Mouse (Mus musculus): ENCODE results near the gene Ptprg.

The Ptprg gene

GRCm38 (mm10) chr14:11553273-11553665 lies at the start of gene Ptprg:
Gene Ptprg, plus strand, starts transcription at chr14:11553532.
- no peak for DNase-seq

GRCm38 (mm10) chr14:11503803-11504365 lies 49.4 kb upstream of the Ptprg start:
- DNase-seq, result no peak

GRCm38 (mm10) chr14:11510173-11510572 lies 43.2 kb upstream of the Ptprg start:
- DNase-seq, result no peak

DNA sequence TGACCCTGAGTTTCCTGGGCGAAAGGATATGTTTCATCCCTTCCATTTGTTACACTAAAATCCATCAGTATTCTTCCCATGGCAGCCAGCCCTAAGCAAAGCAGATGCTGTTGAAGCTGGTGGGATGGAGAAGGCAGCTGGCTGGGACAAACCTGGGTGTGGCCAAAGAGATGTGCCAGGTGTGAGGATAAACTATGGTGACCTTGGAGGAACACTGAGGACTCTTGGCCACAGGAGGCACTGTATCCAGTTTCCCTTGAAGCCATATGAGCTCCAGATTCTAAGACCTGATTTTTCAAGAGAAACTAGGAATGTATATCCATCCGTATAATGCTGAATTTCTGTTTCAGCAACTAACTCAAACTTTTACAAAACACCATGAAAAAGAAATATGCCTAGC lies 34.2 kb upstream of the Ptprg start:
- DNase-seq, result no peak

DNA sequence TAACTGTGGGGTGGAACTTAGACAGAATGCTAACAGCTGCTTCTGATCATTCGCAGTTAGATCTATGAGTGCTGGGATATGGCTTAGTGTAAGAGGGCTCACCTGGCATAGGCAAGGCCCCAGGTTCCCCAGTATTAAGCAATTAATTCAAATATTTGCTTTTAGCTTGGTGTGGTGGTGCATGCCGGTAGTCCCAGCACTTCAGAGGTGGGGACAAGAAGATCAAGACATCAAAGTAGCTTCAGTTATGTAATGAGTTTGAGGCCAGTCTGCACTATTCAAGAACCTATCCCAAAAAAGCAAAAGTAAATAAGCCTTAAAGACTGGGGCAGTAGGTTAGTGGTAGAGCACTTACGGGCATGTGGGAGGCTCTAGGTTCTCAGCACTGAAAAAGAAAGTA lies 30.3 kb upstream of the Ptprg start:
- DNase-seq, result no peak

- no peak for DNase-seq
Measured at GRCm38 (mm10) chr14:11529591-11529990, 23.7 kb upstream of the Ptprg start.

- no peak for DNase-seq
Measured at GRCm38 (mm10) chr14:11534456-11534855, 18.9 kb upstream of the Ptprg start.

DNA sequence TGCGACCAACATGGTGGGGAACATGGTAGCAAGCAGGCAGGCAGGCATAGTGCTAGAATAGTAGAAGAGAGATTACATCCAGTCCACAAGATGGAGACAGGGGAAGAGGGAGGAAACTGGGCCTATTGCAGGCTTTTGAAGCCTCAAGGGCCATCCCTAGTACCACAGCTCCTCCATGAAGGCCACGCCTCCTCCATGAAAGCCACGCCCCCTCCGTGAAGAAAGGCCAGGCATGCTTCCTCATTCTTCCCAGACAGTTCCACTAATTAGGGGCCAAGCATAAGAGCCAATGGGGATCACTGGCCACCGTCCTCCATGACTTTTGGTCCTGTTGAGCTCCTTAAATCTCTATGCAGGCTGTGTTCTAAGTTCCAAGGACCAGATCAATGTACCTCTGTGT lies 17.2 kb upstream of the Ptprg start:
- DNase-seq, result no peak

- no peak for DNase-seq
Measured at GRCm38 (mm10) chr14:11551892-11552291, 1.4 kb upstream of the Ptprg start.

- DNase-seq, result no peak
Measured at GRCm38 (mm10) chr14:11552521-11553272, 635 bp upstream of the Ptprg start.

DNA sequence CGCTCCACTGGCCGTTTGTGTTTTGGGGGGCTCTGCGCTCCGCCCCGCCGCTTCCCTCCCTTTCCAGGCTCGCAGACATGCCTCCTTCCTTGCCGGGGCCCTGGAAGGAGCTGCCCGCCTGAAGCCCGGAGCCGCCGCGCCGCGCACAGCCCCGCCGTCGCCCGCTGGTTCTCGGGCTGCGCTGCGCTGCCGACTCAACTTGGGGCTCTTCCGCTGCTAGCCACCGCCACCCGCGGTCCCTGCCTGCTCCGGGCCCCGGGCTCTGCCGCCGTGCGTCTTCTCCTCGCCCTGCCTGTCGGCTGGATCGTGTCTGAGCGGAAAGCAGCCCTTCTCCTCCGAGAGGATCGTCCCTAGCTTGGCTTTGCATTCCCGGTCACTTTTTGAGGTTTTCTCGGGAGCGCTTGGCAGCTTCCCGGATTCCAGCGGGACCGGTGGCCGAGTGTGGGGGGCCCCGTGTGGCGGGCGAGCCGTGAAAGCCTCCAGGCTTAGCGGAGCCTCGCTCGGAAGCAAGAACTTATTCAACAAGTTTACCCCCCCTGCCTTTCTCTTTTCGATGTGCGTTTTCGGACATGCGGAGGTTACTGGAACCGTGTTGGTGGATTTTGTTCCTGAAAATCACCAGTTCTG lies 460 bp downstream of the Ptprg start:
- no peak for DNase-seq

DNA sequence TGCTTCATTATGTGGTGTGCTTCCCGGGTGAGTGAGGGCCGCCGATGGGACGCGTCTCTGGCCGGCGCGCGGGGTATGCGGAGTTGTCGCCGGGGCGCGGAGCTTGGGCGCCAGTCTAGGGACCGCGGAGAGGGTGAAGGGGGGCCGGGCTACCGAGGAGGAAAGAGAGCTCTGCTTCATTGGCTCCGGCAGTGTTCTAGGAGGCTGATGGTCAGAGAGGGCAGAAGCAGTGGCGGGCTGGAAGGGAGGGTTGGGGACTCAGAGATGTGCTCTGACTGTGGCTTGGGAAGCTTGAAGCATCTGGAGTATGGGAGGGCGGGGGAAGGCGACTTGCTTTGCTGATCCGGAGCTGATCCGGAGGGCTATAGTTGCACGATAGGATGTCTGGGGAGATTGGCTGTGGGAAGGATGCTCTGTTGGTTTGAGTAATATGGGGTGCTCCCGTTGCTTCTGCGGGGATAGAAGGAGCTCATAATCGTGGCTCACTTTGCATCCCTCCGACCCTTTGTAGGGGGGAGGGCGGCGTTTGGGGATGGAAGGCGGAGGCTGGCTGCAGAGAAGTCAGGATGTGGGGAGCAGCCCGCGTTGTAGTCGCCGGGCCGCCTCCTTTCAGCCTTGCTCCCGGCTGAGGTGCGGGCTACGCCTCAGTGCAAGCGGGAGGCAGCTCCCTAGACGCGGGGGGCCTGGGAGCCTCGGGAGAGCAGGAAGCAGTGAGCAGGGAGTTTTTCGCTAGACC lies 1.1 kb downstream of the Ptprg start:
- DNase-seq, result no peak

DNA sequence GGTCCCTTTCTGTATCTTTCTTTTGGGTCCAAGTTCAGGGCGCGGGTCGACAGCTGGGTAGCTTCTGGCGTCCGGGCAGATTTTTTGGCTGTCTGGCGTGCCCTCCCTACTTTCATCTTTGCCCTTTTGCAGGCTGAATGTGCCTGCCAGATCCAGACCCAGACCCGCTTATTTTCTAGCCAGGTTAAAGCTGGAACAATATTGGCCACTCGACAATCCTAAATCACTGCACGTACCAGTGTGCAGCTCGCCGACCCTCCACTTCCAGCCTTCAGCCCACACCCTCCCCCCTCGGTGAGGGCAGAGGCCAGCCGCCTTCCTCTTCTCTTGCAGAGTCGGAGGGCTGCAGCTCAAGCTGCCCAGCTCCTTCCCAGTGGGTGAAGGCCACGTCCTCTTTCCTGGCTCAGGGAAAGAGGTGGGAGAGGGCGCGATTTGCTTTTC lies 1.7 kb downstream of the Ptprg start:
- DNase-seq, result no peak

DNA sequence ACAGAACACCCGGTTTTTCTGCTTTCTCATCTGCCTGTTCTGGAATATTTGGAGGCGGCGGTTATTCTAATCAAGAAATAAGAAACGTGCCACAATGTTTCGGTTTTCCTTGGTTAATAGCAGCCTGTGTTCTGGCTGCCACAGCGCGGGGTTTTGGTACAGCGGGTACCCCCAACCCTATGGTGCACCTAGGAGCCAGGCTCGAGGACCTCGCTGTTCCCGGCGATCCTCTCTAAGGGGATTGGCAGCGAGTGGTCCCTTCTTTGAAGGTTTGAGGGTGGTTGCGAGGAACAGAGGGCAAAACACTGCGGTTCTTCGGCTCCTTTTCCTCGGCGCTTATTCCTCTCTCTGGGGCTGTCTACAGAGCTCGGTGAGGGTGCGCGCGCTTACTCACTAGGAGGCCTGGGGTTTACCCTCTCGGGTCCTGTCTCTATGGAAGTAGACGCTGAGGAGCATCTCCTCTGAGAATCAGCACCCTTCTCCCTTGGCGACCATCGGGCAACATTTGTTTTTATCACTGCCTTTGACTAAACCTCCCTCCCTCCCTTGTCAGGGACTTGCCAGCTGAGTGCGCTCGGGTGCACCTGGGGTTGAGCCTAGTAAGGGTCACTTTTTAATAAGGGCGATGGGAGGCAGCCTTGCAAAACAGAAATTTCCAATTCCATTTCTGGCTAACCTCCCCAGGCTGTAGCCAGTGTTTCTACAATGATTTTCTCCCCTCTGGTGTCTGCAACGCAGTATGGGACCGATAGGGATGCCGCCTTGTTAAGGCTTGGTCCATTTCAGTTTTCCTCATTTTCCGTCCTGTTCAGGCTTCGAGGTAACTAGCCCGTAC lies 2.4 kb downstream of the Ptprg start:
- DNase-seq, result no peak

DNA sequence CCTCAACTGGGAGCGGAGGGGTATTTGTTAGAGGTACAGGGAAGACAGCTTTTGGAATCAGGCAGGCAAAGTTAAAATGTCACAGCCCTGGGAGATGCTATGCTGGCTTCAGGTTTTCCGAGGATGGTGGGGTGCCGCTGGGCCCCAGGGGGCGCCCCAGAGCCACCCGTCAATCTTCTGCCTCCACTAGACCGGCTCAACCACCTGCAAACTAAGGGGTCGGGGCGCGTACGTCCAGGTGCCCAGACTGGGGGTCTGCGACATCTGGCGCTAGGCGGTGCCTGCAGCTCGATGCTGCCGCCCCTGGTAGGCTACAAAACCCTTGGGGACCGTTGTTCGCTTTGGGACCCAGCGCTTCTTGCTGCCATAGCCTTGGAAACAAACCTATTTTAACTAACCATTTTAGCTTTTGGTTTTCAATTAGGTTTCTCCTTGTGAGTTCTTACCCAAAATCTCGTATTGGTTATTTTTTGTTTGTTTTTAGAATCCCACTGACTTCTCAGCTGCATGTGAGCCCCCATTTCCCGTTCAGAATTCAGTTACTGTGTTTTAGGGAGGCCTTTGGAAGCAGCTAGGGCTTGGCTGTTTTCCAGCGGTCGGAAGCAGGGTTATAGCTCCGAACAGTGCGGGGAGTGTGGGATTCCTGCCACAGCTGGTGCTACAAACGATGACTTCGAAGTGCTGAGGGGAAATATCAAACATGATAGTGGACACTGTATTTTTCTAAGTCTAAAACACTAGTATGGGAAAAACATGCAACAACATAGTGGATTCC lies 3.2 kb downstream of the Ptprg start:
- no peak for DNase-seq

- DNase-seq, result no peak
Measured at GRCm38 (mm10) chr14:11558496-11558895, 5.2 kb downstream of the Ptprg start.

GRCm38 (mm10) chr14:11560641-11561232 lies 7.4 kb downstream of the Ptprg start:
- DNase-seq, result no peak

GRCm38 (mm10) chr14:11561397-11561796 lies 8.1 kb downstream of the Ptprg start:
- no peak for DNase-seq

GRCm38 (mm10) chr14:11562870-11563269 lies 9.5 kb downstream of the Ptprg start:
- no peak for DNase-seq

DNA sequence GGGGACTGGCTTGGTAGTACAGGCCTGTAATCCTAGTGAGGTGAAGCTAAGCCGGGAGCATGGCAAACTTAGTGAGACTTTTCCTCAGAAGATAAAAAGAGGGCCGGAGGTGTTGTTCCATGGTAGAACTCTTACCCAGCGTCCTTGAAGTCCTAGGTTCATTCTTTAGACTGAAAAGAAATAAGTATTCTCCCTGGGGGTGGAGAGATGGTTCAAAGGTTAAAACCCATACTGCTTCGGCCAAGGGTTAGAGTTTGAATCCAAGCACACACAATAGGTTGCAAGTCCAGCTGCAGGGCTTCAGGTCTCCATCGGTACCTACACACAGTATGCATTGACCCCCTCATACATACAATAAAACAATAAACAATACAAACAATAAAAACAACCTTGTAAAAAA lies 10.3 kb downstream of the Ptprg start:
- DNase-seq, result no peak

- no peak for DNase-seq
Measured at GRCm38 (mm10) chr14:11564456-11564855, 11.1 kb downstream of the Ptprg start.

Measured in thymus, adult 18-20 months (tissue).